Mouse (Mus musculus) layer of hippocampus, adult 18-20 months (tissue): ENCODE measurements around the gene Kmt5c. TPM values are rescaled to one million over a fixed set of nuclear protein-coding genes. Genes with fewer than 3 reads are reported as not detected.

Source experiments
- DNase-seq, 2 experiments: peaks; one replicate each; pipeline ENCODE4 v3.0.0; 2022; ENCODE audit warnings: low spot score in 2 of 2
- long read RNA-seq: library from polyadenylated mRNA; stranded (forward); transcript quantifications from one replicate; pipeline ENCODE4 v2.0.0, GENCODE M21; 2021
- total RNA-seq, 2 experiments: library from RNA; stranded (reverse); gene quantifications; 2 replicates each; pipeline ENCODE4 v1.2.3; 2021

The Kmt5c gene
- total RNA-seq = 10 to 100 TPM; 28.3 to 30.3 TPM
- long read RNA-seq, transcript Kmt5c-203 (9 exons, 2,177 nt) = major isoform, 7 of 28 reads
- long read RNA-seq, partial matches to known transcripts = 5 of 28 reads
- long read RNA-seq, other reads (novel, unspliced or antisense) = 16 of 28 reads

DNA sequence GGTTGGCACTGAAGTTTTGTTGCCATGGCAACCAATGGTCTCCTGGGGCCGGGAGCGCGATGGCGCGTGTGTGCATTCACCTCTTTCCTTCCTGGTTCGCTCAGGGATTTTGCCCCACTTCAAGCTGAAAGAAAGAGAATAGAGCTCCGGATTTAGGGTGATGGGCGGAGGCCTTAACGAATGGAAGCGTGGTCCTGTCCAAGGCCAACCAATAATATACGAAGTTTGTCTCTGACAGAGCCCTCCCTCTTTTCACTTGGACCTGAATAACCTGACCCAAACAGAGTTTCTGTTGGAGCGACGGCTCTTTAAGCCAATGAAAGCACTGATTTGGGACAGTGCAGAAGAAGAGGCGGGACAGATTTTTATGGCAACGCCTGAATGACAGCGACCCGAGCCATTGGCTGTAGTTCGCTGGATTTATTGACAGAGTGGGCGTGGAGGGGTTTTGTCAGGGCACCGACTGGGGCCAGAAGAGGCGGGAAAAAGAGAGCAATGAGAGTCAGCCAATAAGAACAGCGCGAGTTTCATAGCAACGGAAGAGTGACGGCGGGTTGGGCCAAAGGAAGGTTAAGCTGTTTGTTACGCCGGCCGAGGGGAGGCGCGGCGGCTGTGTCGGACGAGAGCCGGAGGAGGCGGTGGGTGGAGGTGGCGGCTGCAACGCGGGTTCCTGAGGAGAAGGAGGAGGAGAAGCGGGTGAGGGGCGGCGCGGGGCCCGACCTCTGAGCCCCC lies at the start of gene Kmt5c:
Kmt5c (plus strand) TSS at position 572 of the 732 bp plus-strand sequence.
- peak; percentile 100 for DNase-seq

DNA sequence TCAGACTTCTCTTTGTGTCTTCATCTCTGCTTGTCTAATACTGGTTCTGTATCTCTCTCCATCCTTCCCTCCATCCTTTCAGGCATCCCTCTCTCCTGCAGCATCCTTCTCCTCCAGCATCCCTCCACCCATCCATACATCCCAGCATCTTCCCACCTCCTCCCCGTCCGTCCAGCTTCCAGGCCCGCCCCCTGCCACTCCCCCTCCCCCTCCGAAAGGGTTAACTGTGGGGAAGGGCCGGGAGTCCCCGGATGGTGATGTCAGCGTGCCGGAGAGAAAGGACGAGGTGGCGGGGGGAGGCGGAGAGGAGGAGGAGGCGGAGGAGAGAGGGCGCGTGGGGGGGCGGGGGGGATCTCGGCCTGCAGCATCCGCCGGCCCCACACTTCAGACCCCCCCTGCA lies 49.5 kb upstream of the Kmt5c start, which contains the start of gene Brsk1:
Brsk1 (plus strand) TSS at position 218 of the 400 bp plus-strand sequence.
- peak; percentile 68 to 84 for DNase-seq

DNA sequence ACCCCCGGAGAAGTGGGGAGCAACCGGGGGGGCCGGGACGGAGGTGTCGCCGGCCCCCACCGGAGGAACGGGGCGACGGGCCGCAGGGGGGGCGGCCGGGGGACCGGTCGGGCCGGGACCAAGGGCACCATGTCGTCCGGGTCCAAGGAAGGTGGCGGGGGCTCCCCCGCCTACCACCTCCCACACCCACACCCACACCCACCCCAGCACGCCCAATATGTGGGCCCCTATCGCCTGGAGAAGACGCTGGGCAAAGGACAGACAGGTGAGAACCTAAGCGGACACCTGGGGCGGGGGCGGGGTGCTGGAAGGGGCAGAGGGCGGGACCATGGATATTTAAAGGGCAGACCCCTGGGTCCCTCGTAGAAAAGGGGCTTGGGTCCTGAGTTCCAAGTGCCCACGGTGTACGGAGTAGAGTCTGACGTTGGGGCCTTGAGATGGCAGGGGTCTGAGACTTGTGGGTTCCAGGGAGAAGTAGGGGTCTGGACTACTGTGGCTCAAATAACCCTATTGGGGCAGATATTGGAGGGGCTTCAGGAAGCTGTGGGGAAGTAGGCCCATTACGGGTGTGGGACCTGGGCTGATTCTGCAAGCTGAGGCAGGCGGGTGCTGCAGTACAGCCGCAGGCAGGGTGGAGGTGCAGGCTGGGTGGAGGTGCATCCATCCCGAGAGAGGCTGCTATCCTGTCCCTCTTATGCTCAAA lies 48.8 kb upstream of the Kmt5c start:
- no peak for DNase-seq

DNA sequence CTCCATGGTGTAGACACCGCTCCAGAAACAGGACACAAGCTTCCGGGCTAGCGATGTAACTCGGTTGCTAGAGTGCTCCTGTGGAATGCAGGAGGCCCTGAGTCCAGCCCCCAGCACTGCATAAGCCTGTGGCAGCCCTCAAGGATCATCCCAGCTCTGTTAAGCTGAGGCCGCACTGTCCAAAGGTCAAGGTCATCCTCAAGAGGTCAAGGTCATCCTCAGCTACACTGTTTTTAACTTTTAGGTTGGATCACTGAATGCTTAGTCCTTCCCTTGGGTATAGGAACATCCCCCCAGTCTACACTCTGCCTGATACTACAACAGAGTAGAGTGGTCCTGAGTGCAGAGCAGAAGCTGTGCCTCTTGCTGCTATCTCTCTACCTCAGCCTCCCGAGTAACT lies 46.9 kb upstream of the Kmt5c start:
- no peak for DNase-seq

DNA sequence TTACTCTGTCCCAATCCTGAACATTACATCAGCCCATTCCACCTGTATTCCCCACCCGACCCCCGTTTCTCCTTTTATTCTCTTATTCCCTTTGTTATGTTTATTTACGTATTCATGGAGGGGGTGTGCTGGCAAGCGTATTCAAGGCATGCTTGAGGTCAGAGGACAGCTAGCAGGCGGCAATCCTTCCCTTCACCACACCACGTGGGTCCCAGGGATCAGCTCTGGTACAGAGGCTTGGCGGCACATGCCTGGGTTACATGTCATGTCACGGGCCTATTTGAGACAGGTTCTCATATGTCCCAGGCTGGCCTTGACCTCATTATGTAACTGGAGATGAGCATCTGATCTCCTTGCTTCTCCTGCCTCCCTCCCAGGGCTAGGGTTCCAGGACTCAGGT lies 37.6 kb upstream of the Kmt5c start:
- no peak for DNase-seq

DNA sequence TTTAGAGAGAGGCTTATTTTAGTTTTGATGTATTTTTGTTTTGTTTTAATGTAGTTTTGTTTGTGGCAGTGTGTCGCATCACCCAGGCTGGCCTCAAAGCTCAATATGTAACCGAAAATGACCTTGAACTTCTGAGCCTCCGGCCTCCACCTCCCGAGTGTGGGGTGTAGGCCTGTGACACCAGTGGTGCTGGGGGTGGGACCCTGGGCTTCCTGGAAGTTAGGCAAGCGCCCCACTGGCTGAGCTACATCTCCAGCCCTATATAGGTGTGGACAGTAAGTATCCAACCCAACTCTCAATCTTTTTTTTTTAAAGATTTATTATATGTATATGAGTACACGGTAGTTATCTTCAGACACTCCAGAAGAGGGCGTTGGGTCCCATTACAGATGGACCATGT lies 36.7 kb upstream of the Kmt5c start:
- DNase-seq = no peak

DNA sequence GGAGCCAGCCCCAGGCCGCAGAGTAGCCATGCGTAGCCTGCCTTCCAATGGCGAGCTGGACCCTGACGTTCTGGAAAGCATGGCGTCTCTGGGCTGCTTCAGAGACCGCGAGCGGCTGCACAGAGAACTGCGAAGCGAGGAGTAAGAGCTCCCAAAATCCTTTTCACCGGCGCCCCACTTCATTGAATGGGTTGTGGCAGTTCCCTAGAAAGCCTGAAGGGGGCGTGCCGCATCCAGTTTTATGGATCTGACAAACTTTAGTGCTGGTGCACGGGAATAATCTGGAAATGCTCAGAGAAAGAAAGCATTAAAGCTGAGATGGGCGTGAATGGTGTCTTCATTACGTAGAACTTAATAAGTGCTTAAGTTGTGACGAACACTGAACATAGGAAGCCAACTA lies 34.8 kb upstream of the Kmt5c start:
- DNase-seq = no peak

DNA sequence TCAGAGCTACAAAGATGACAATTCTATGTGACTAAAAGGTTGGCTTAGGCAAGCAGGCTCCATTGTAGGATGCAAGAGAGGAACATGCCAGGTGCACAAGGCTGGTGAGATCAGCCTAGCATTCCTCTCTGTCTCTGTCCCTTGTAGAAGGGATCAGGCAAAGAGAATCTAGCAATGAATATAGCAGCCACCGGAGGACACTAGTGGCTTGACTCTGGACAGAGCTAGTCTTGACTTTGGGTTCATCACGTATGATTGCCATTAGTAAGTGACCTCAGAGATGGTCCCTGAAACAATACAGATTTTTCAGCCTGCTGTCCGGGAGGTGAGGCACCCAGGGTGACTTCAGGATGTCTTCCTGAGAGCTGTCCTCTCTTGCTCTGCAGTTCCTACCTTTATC lies 27.3 kb upstream of the Kmt5c start:
- no peak for DNase-seq

DNA sequence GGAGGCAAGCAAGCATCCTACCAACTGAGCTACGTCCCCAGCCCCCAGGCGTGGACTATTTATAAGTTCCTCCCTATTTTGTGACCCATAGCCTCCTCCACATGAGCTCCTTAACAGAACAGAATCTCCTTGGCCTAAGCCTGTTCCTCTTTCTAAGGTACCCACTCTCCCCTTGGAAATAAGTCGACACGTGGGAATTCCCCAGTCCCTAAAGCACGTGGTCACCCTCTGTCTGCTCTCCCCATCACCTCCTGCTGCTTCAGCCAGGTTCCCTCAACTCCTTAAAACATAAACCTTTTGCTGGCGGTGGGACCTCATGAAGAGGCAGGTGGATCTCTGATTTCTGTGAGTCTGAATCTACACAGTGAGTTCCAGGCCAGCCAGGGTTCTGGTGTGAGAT lies 23.0 kb upstream of the Kmt5c start:
- DNase-seq = no peak

DNA sequence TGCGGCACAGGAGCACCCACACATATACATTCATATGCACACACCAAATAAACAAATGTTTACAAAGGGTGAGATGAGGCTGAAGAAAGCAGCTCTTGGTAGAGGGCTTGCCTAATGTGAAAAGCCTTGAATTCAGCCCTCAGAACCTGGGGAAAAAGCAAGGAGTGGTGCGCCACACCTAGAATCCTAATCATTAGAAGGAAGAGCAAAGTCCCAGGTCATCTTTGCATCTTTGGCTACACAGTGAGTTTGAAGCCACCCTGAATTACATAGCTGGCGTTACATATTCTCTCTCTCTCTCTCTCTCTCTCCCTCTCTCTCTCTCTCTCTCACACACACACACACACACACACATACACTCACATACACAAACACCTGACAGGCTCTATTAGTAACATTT lies 20.6 kb upstream of the Kmt5c start:
- no peak for DNase-seq

DNA sequence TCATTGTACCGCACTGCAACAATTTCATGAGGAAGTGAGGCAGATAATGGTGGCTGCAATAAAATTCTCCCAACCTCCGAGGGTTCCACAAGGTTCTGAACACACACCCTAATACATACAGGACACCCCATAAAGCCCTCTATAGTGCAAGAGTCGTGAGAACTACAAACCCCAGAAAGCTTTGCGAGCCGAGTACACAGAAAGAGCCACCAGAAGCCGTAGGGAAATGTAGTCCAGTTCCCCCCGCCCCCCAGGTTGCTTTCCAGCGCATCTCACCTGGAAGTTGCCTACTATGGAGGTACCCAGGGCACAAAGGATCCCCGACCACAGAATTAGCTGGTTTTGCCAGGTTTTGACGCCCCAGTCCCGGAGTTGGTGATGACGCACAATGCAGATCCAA lies 16.4 kb upstream of the Kmt5c start:
- peak; percentile 38 to 61 for DNase-seq

DNA sequence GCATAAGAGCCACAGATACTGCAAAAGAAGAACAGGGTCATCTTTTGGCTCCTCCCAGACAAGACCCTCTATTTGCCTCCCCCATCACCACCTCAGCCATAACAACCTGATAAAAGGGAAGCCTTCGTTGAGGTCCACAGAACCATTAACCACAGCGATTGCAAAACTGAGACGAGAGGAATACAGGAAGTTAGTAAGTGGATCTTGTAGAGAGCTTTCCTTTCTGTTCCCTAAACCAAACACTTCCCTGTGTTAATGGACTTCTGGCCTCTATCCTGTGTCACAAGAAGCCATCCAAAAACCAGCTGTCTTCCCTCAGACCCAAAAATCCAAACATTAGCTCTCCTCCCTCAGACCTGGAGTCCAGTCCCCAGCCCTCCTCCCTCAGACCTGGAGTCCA lies 15.6 kb upstream of the Kmt5c start:
- no peak for DNase-seq

DNA sequence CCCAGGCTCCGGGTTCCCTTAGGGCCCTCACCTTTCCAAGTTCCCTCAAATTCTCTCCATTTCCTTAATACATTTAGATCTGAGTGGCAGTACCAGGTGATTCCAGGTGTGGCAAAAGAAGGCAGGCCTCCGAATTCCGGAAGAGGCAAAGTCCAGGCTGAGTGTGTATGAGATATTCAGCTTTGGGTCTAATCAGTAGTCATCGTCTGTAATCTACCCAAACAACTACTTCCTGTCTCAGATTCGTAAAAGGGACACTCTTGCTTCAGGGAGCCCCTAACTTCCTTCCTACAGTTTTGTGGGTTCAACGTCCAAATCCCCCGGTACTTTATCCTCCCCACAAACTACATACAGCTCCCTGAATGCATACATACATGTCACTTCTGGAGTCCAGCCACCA lies 14.7 kb upstream of the Kmt5c start, which contains the start of gene Tmem150b:
Tmem150b (minus strand) TSS at position 81 of the 400 bp plus-strand sequence.
- DNase-seq = no peak

DNA sequence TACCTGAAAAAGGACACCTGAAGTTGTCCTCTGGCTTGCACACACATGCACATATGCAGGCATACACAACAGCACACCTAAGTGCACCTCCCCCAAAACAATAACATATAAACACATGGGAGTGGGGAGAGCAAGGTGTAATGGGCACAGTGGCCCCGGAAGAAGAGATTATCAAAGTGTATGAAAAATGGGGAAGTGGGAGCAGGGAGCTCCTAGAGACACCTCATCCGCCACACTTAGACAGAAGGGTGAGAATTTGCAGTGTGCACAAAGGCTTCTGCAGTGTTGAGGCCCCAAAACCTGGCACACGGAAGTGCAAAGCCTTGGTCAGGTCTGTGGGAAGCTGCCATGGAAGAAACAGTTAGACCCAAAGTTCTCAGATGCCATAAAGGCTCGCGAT lies 8.8 kb upstream of the Kmt5c start:
- DNase-seq = no peak

DNA sequence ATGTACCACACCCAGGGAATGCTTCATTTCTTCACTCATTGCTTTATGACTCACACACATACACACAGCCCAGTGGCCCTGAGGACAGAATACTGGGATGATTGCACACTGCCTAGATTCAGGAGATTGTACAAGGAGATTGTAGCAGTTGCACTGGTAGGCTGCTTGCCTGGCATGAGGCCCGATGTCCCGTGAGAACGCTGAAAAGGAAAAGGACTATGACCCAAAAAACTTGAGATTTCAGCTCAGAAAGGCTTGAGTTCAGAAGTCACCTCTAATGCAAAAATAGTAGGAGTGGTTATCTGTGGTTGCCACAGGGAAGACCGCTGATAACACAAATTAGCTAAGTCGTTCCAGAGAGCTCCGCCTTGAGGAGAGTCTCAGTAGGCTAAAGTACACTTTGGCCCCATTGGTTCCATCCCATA lies 6.9 kb upstream of the Kmt5c start:
- DNase-seq = no peak

DNA sequence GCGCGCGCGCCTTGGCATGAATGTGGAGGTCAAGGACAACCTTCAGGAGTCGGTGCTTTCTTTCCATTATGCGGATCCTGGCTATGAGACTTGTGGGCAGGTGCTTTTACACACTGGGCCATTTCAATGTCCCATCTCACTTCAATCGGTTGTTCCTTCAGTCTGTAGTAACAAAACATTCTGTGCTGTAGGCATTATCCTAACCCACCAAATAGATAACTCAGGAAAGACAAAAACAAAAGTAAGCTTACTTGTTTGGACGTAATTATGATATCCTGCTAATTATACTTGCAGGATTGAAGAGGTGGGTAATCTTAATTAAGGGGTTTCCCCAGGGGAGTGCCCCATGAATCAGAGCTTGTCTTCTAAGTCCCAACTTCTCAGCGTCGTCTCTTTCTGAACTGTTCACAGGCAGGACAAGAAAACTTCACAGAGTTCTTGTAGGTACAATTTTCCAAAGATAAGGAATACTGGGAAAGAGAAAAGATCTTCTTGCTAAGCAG lies 823 bp upstream of the Kmt5c start:
- no peak for DNase-seq

DNA sequence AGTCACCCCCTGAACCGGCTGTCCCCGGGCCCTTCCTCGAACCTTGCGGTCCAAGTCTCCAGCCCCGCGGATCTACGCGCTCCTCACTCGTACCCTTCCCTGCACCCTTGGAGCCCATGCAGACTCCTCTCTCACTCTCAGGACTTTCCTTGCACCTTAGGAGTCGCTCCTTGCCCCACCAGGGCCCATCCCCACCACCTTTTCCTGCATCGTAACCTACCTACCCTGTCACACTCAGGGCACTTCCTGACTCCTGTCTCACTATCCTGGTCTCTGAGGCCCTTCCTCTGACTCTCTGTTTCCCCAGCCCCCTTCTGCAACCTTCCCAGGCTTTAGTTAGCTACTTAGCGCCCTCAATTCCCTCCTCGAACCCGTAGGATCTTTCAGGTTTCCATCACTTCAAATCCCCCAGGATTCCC lies 403 bp downstream of the Kmt5c start:
- no peak for DNase-seq

DNA sequence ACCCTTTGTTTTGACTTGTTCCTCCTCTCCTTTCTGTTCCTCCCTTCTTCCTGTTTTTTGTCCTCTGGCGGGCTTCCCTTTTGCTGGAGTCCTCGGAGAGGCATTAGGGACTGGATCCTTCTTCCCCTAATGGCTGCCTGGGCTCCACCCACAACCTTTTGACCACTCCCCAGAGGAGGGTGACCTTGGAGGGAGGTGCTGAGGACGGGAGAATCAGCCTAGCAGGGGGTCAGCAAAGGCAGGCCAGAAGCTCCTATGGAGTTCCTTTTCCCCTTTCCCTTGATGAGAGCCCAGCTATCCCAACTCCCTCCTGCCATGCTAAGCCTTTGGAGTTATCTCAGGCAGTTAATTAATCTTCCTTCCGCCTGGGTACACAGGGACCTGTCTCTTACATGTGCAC lies 1.2 kb downstream of the Kmt5c start:
- peak in 1 of 2 experiments; percentile 32 for DNase-seq

DNA sequence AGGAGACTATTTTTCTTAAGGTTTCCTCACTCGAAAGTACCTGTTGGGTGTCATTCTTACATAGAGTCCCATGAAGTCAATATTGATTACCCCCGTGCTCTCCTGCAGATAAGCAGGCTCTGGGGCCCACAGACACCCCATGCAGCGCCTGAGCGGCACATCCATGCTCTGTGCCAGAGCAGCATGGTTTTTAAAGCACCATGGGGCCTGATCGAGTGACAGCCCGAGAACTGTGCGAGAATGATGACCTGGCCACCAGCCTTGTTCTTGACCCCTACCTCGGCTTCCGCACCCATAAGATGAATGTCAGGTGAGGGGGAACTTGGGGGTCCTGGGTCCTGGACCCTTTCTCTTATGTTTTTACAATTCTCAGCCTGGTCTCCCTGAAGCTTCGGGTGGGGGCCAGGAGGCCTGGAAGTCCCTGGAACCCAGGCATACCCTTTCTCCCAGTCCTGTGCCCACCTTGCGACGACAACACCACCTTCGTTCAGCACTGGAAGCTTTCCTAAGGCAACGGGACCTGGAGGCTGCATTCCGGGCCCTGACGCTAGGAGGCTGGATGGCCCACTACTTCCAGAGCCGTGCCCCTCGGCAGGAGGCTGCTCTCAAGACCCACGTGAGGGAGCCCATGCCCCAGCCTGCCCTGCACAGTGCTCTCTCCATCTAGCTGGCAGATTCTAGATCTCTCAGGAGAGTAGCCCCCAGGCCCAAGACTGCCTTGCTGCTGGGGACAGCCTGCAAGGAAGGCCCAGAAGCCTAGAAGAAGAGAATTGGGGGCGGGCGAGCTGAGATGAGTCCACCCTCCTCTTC lies 2.0 kb downstream of the Kmt5c start:
- no peak for DNase-seq

DNA sequence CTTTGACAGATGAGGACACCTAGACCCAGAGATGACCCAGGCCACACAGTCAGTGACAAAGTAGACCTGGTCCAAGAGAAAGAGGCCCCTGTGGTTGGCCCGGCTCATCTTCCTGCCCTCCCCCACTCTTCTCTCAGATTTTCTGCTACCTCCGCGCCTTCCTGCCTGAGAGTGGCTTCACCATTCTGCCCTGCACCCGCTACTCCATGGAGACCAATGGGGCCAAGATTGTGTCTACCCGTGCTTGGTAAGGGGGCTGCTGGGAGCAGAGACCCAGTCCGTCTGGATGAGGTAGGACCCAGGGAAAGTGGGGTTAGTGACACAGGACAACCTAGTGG lies 2.5 kb downstream of the Kmt5c start:
- DNase-seq = no peak

DNA sequence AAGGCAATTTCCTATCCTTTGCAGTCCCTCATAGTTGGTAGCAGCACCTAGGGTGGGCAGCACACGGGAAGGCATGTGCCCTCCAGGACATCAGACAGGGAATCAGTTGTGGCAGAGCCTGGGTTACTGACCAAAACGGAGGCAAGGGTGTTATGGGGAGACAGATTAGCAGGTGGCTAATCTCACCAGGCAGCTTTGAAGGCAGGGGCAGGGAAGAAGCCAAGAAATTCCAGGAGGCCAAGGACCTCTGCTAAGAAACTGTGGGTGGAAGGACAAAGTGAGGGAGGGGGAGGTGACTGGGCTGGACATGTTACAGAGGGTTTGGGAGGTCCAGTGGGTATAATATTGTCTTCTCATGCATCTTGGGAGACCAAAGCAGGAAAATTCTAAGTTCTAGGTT lies 3.4 kb downstream of the Kmt5c start:
- DNase-seq = no peak

DNA sequence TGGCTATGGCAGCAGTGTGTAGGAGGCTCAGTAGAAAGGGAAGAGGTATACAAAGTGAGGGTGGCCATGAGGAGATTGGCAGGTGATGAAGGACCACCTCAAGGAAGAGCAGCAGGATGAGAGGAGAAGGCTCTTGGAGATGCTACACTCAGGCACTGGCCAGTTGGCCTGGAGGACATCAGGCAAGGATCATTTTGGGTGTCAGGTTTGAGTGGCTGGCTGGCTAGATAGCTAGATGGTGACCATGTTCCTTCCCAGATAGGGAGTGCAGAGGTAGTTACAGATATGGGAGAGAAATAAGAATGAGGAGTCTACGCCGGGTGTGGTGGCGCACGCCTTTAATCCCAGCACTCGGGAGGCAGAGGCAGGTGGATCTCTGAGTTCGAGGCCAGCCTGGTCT lies 5.0 kb downstream of the Kmt5c start:
- no peak for DNase-seq
